ENCODE assay signal across 13 mouse cellular contexts in the genomic region with DNA sequence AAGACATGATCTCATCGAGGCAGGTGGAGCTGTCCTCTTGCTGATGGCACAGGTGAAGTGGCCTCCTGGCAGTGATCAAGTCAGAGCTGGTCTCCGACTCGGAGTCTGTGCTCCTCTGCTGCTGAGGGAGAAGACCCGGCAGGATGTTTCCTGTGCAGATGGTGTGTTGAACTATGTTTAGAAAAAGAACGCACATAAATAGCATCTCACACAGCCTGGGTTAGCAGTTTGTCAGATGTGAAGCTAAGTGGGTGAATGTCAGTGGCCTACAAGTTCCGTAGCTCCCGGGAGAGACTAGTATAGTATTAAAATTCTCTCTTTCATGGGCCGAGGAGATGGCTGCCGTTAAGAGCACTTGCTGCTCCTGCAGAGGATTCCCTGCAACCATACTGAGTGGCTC.
DNase-seq lines count a peak whose midpoint lies in the region; ATAC-seq lines count a peak whose summit lies in the region.
"Had no signal": no experiment of that assay in that cellular context is flagged by ENCODE, and none has a peak within 500 bp of the region (broad histone marks: within the 10 kb centered on the region; RNA-seq: fewer than 3 reads in every experiment).

No protein-coding gene starts in this region.

- 48% methylated on average over 9 of the region's 9 CpGs for WGBS in lung, embryonic 15.5 days
- 35% methylated on average over 9 of the region's 9 CpGs for WGBS in embryonic facial prominence, embryonic 15.5 days
- WGBS in midbrain, embryonic 15.5 days, result 80% methylated on average over 9 of the region's 9 CpGs

- peaks cover 26% of the 10 kb centered on the region for H3K4me1 ChIP-seq in lung, embryonic 15.5 days
- H3K4me1 ChIP-seq in embryonic facial prominence, embryonic 15.5 days, result peaks cover 35% of the 10 kb centered on the region
- 0 out of 2 replicates have a peak, but pooled peaks cover 3% of the 10 kb centered on the region for H3K4me1 ChIP-seq in midbrain, embryonic 15.5 days

- DNase-seq in heart, adult 11 months, result peak; percentile 89
- DNase-seq in heart, adult 8-10 months (ENCODE audit: low spot score), result no peak
- DNase-seq in lung, postnatal 14 days, result no peak
- peak; percentile 66 for DNase-seq in telencephalon, adult 2 months (ENCODE audit: low read depth, low spot score)
- DNase-seq in layer of hippocampus, adult 9-10 months (ENCODE audit: low spot score), result no peak
- DNase-seq: left cerebral cortex, postnatal 4 days; lung, adult 2 months; retina, postnatal 1 day had no signal

- H3K9me3 ChIP-seq in lung, embryonic 15.5 days, result no peaks in the 10 kb centered on the region
- no peaks in the 10 kb centered on the region for H3K9me3 ChIP-seq in embryonic facial prominence, embryonic 15.5 days (replicated peaks)
- no peaks in the 10 kb centered on the region for H3K9me3 ChIP-seq in midbrain, embryonic 15.5 days
- H3K9me3 ChIP-seq: hindbrain, embryonic 10.5 days had no signal

- no peak overlapping the region for H3K4me3 ChIP-seq in lung, embryonic 15.5 days
- no peak overlapping the region for H3K4me3 ChIP-seq in embryonic facial prominence, embryonic 15.5 days (replicated peaks)
- no peak overlapping the region for H3K4me3 ChIP-seq in midbrain, embryonic 15.5 days
- H3K4me3 ChIP-seq: hindbrain, embryonic 10.5 days; megakaryocyte, embryonic 14.5 days had no signal

- H3K27me3 ChIP-seq in lung, embryonic 15.5 days, result no peaks in the 10 kb centered on the region
- H3K27me3 ChIP-seq in embryonic facial prominence, embryonic 15.5 days, result no peaks in the 10 kb centered on the region
- H3K27me3 ChIP-seq in midbrain, embryonic 15.5 days (replicated peaks), result no peaks in the 10 kb centered on the region

- peaks cover 13% of the 10 kb centered on the region; the same call in 1 of the 2 replicates for H3K36me3 ChIP-seq in lung, embryonic 15.5 days
- H3K36me3 ChIP-seq in embryonic facial prominence, embryonic 15.5 days, result no peaks in the 10 kb centered on the region
- 0 out of 2 replicates have a peak, but pooled peaks cover 3% of the 10 kb centered on the region for H3K36me3 ChIP-seq in midbrain, embryonic 15.5 days (replicated peaks)

- H3K9ac ChIP-seq in lung, embryonic 15.5 days, result no peak overlapping the region
- H3K9ac ChIP-seq in embryonic facial prominence, embryonic 15.5 days, result no peak overlapping the region
- no peak overlapping the region for H3K9ac ChIP-seq in midbrain, embryonic 15.5 days

- no peak for ATAC-seq in lung, embryonic 15.5 days (ENCODE audit: borderline replicate concordance, extremely low read depth, low FRiP score, low TSS enrichment)
- ATAC-seq in embryonic facial prominence, embryonic 15.5 days (ENCODE audit: insufficient number of reproducible peaks, low FRiP score, low TSS enrichment, low read depth), result no peak
- ATAC-seq in midbrain, embryonic 15.5 days (replicated peaks), result no peak

- H3K27ac ChIP-seq in lung, embryonic 15.5 days, result 0 out of 2 replicates have a peak overlapping the region, but pooled peaks have one; percentile 15
- H3K27ac ChIP-seq in embryonic facial prominence, embryonic 15.5 days (replicated peaks), result 0 out of 2 replicates have a peak overlapping the region, but pooled peaks have one; percentile 39
- H3K27ac ChIP-seq in midbrain, embryonic 15.5 days, result no peak overlapping the region
- H3K27ac ChIP-seq: hindbrain, embryonic 10.5 days had no signal

- no peak overlapping the region for H3K4me2 ChIP-seq in lung, embryonic 15.5 days
- H3K4me2 ChIP-seq in embryonic facial prominence, embryonic 15.5 days (replicated peaks), result no peak overlapping the region
- no peak overlapping the region for H3K4me2 ChIP-seq in midbrain, embryonic 15.5 days

Comparison
In these comparisons a context has a peak if more than half of its experiments do, and no peak if none do; other contexts are left out.
1. DNase-seq: peak in heart, adult 11 months (single experiment) and telencephalon, adult 2 months (single experiment); none in heart, adult 8-10 months (single experiment), lung, postnatal 14 days (single experiment) and layer of hippocampus, adult 9-10 months (single experiment).